Mouse (Mus musculus) E14TG2a.4 (cell line): ENCODE data around the gene Olfr1053.

Source experiments
- CTCF ChIP-seq: conservative IDR thresholded peaks from 2 replicates; pipeline ENCODE4 v1.5.1; 2014; ENCODE audit warnings: low read length
- POU5F1 ChIP-seq: IDR thresholded peaks from 2 replicates; pipeline ENCODE4 v1.6.1; 2014; ENCODE audit warnings: low read length, borderline replicate concordance

GRCm38 (mm10) chr2:86362369-86362768 is 47.3 kb upstream of the Olfr1053 start, which contains the start of gene Olfr1056:
- TF ChIP-seq CTCF: no peak
- TF ChIP-seq POU5F1: no peak
